Mouse (Mus musculus) megakaryocyte, embryonic 14.5 days (primary cell): ENCODE results near the gene Obscn. TPM values are rescaled to one million over a fixed set of nuclear protein-coding genes. Genes with fewer than 3 reads are reported as not detected.
A peak's percentile ranks its signal among the peaks of the same experiment; 100 is the strongest.

Experiments used
- H3K27me3 ChIP-seq: replicated peaks from 2 replicates; pipeline ENCODE3; 2012; ENCODE audit warnings: inconsistent platforms
- H3K36me3 ChIP-seq: replicated peaks from 2 replicates; pipeline ENCODE3; 2012; ENCODE audit warnings: low read length, inconsistent platforms, mixed read lengths
- H3K4me1 ChIP-seq: 2 replicates; pipeline ENCODE4 v1.6.1; 2012; ENCODE audit warnings: inconsistent platforms
- H3K4me3 ChIP-seq: replicated peaks from 2 replicates; pipeline ENCODE3; 2012; ENCODE audit warnings: moderate library complexity, mild to moderate bottlenecking, inconsistent platforms
- H3K9me3 ChIP-seq: 2 replicates; pipeline ENCODE4 v1.6.1; 2012; ENCODE audit warnings: inconsistent platforms
- FLI1 ChIP-seq: IDR thresholded peaks from 2 replicates; pipeline ENCODE4 v1.6.1; 2012; ENCODE audit warnings: low read length, inconsistent platforms, mixed read lengths
- GATA1 ChIP-seq: IDR thresholded peaks from 3 replicates; pipeline ENCODE4 v1.6.1; 2012; ENCODE audit warnings: mixed read lengths, low read length, inconsistent platforms, borderline replicate concordance
- polyA plus RNA-seq: library from polyadenylated mRNA; stranded (reverse); fragments of >175 nt; gene quantifications from 2 replicates; pipeline ENCODE4 v1.2.3, GENCODE M21; 2012; ENCODE audit warnings: low replicate concordance; ENCODE audit not compliant: insufficient read depth

The Obscn gene
- 9.6 and 10.4 TPM in 2 replicates for polyA plus RNA-seq

- Histone ChIP-seq H3K27me3 (peaks cover 97% of the 10 kb centered on the region), H3K4me3 (peak within 1 kb of the TSS; percentile 14), H3K36me3 (no peaks in the 10 kb centered on the region), H3K4me1 (peaks cover 23% of the 10 kb centered on the region; the same call in 1 of the 2 replicates), H3K9me3 (peaks cover 5% of the 10 kb centered on the region; the same call in 1 of the 2 replicates)
- no peak for TF ChIP-seq FLI1
- TF ChIP-seq GATA1: no peak
Observed at GRCm38 (mm10) chr11:59135904-59136452, at the start of gene Obscn. Gene Obscn, minus strand, starts transcription at chr11:59136402.

DNA sequence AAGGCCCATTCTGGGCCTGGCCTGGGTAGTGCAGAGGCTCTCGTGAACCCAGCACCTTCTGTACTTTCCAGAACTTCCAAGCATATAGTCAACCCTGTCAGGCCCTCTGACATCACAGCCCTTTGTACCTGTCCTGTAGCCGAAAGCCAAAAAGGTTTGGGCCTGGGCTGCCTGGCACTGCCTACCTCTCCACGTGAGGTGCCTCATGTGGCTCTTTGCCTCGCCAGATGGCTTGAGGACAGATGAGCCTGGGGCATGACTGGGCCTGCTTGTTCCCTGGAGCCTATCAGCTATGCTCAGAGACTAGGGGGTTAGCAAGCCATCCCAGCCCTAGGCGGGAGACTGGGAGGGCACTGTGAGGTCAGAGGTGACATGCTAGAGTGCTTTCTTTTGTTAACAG lies 49.3 kb upstream of the Obscn start:
- Histone ChIP-seq H3K27me3 (peaks cover 29% of the 10 kb centered on the region), H3K9me3 (no peaks in the 10 kb centered on the region), H3K4me1 (peaks cover 28% of the 10 kb centered on the region), H3K36me3 (peaks cover 48% of the 10 kb centered on the region), H3K4me3 (no peak overlapping the region)
- no peak for TF ChIP-seq FLI1
- TF ChIP-seq GATA1: no peak

GRCm38 (mm10) chr11:59183821-59184220 lies 47.6 kb upstream of the Obscn start:
- H3K9me3 ChIP-seq: no peaks in the 10 kb centered on the region
- peaks cover 16% of the 10 kb centered on the region for H3K4me1 ChIP-seq
- no peak for TF ChIP-seq GATA1
- TF ChIP-seq FLI1: no peak
- no peak overlapping the region for H3K4me3 ChIP-seq
- H3K36me3 ChIP-seq: peaks cover 48% of the 10 kb centered on the region
- peaks cover 42% of the 10 kb centered on the region for H3K27me3 ChIP-seq

GRCm38 (mm10) chr11:59182864-59183331 lies 46.7 kb upstream of the Obscn start, which contains the start of gene Gjc2:
Gene Gjc2, minus strand, starts transcription at chr11:59183213.
- TF ChIP-seq FLI1 (no peak), GATA1 (no peak)
- H3K9me3 ChIP-seq: no peaks in the 10 kb centered on the region
- H3K4me3 ChIP-seq: no peak within 1 kb of the TSS
- peaks cover 48% of the 10 kb centered on the region for H3K27me3 ChIP-seq
- H3K4me1 ChIP-seq: peaks cover 17% of the 10 kb centered on the region
- H3K36me3 ChIP-seq: peaks cover 48% of the 10 kb centered on the region

GRCm38 (mm10) chr11:59176921-59177320 lies 40.7 kb upstream of the Obscn start:
- Histone ChIP-seq H3K36me3 (no peaks in the 10 kb centered on the region), H3K27me3 (peaks cover 92% of the 10 kb centered on the region), H3K4me3 (peak overlapping the region; percentile 50), H3K9me3 (0 out of 2 replicates have a peak, but pooled peaks cover 3% of the 10 kb centered on the region), H3K4me1 (peaks cover 16% of the 10 kb centered on the region)
- TF ChIP-seq GATA1 (no peak), FLI1 (no peak)

- 0 out of 2 replicates have a peak, but pooled peaks cover 3% of the 10 kb centered on the region for H3K9me3 ChIP-seq
- H3K27me3 ChIP-seq: peaks cover 92% of the 10 kb centered on the region
- H3K4me1 ChIP-seq: peaks cover 16% of the 10 kb centered on the region
- H3K4me3 ChIP-seq: peak overlapping the region; percentile 50
- H3K36me3 ChIP-seq: no peaks in the 10 kb centered on the region
- TF ChIP-seq FLI1 (no peak), GATA1 (no peak)
Observed at GRCm38 (mm10) chr11:59176475-59176874, 40.3 kb upstream of the Obscn start.

- Histone ChIP-seq H3K27me3 (peaks cover 89% of the 10 kb centered on the region), H3K36me3 (no peaks in the 10 kb centered on the region), H3K4me3 (no peak overlapping the region), H3K9me3 (0 out of 2 replicates have a peak, but pooled peaks cover 3% of the 10 kb centered on the region), H3K4me1 (peaks cover 16% of the 10 kb centered on the region)
- TF ChIP-seq GATA1: no peak
- TF ChIP-seq FLI1: no peak
Observed at GRCm38 (mm10) chr11:59174189-59174838, 38.1 kb upstream of the Obscn start.

DNA sequence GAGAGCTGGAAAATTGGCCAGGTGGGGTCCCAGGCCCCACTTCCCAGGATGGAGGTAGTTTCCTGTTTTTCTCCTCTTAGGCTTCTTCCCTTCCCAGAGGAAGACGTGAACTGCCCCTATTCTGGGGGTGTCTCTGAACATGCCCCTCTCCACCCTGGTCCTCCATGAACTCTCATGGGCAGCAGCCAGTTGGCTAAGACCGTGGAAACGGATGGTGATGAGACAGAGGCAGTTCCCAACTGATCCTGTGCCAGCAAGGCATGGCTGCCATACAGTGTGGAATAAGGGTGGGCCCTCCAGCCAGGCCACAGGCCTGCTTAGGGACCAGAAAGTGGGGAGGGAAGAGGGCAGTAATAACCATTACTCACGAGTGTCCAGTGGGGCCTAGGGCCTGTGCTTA lies 34.3 kb upstream of the Obscn start:
- peaks cover 19% of the 10 kb centered on the region for H3K4me1 ChIP-seq
- no peaks in the 10 kb centered on the region for H3K36me3 ChIP-seq
- H3K4me3 ChIP-seq: no peak overlapping the region
- H3K27me3 ChIP-seq: peaks cover 63% of the 10 kb centered on the region
- no peaks in the 10 kb centered on the region for H3K9me3 ChIP-seq
- no peak for TF ChIP-seq FLI1
- TF ChIP-seq GATA1: no peak

- Histone ChIP-seq H3K27me3 (peaks cover 55% of the 10 kb centered on the region), H3K36me3 (no peaks in the 10 kb centered on the region), H3K4me1 (peaks cover 25% of the 10 kb centered on the region), H3K9me3 (no peaks in the 10 kb centered on the region), H3K4me3 (no peak overlapping the region)
- TF ChIP-seq GATA1: no peak
- no peak for TF ChIP-seq FLI1
Observed at GRCm38 (mm10) chr11:59169807-59170206, 33.6 kb upstream of the Obscn start.

GRCm38 (mm10) chr11:59165616-59166241 lies 29.5 kb upstream of the Obscn start:
- Histone ChIP-seq H3K4me3 (no peak overlapping the region), H3K4me1 (peaks cover 59% of the 10 kb centered on the region), H3K36me3 (no peaks in the 10 kb centered on the region), H3K27me3 (peaks cover 21% of the 10 kb centered on the region), H3K9me3 (no peaks in the 10 kb centered on the region)
- TF ChIP-seq GATA1 (no peak), FLI1 (no peak)
